Mouse (Mus musculus) erythroblast, embryonic 14.5 days (primary cell): ENCODE data around the gene Szt2. TPM values are rescaled to one million over a fixed set of nuclear protein-coding genes. Genes with fewer than 3 reads are reported as not detected.
A peak's percentile ranks its signal among the peaks of the same experiment; 100 is the strongest.

Experiments
- H3K27me3 ChIP-seq: 2 replicates; pipeline ENCODE4 v1.6.1; 2012; ENCODE audit warnings: inconsistent platforms; ENCODE audit not compliant: control insufficient read depth
- H3K36me3 ChIP-seq: 2 replicates; pipeline ENCODE4 v1.6.1; 2012; ENCODE audit warnings: mild to moderate bottlenecking, inconsistent platforms; ENCODE audit not compliant: control insufficient read depth
- H3K4me1 ChIP-seq: 2 replicates; pipeline ENCODE4 v1.6.1; 2012; ENCODE audit warnings: inconsistent platforms; ENCODE audit not compliant: control insufficient read depth
- H3K4me3 ChIP-seq: replicated peaks from 2 replicates; pipeline ENCODE3; 2012; ENCODE audit warnings: moderate library complexity, mild to moderate bottlenecking, inconsistent platforms
- H3K9me3 ChIP-seq: 2 replicates; pipeline ENCODE4 v1.6.1; 2012; ENCODE audit warnings: low read length, inconsistent platforms, mixed read lengths; ENCODE audit not compliant: control insufficient read depth
- GATA1 ChIP-seq: IDR thresholded peaks from 2 replicates; pipeline ENCODE4 v1.6.1; 2012; ENCODE audit warnings: low read length, inconsistent platforms, mixed read lengths
- TAL1 ChIP-seq: IDR thresholded peaks from 3 replicates; pipeline ENCODE4 v1.6.1; 2012; ENCODE audit warnings: low read length, inconsistent platforms, mixed read lengths
- polyA plus RNA-seq: library from polyadenylated mRNA; stranded (reverse); fragments of >175 nt; gene quantifications from 2 replicates; pipeline ENCODE4 v1.2.3, GENCODE M21; 2012

Szt2 gene
- polyA plus RNA-seq, 1 experiment, result 9.3 TPM

- Histone ChIP-seq H3K36me3 (peaks cover 75% of the 10 kb centered on the region), H3K27me3 (no peaks in the 10 kb centered on the region), H3K4me1 (peaks cover 23% of the 10 kb centered on the region), H3K4me3 (no peak overlapping the region), H3K9me3 (no peaks in the 10 kb centered on the region)
- TF ChIP-seq GATA1, result no peak
Observed at GRCm38 (mm10) chr4:118363985-118364384, 45.1 kb downstream of the Szt2 start.

- Histone ChIP-seq H3K27me3 (no peaks in the 10 kb centered on the region), H3K4me1 (peaks cover 23% of the 10 kb centered on the region), H3K4me3 (no peak overlapping the region), H3K36me3 (peaks cover 64% of the 10 kb centered on the region), H3K9me3 (no peaks in the 10 kb centered on the region)
- no peak for TF ChIP-seq TAL1
- TF ChIP-seq GATA1, result no peak
Observed at GRCm38 (mm10) chr4:118362879-118363278, 46.2 kb downstream of the Szt2 start.

GRCm38 (mm10) chr4:118361451-118361850, 47.6 kb downstream of the Szt2 start:
- peaks cover 52% of the 10 kb centered on the region for H3K36me3 ChIP-seq
- TF ChIP-seq TAL1 (no peak), GATA1 (no peak)
- peaks cover 23% of the 10 kb centered on the region for H3K4me1 ChIP-seq
- no peak overlapping the region for H3K4me3 ChIP-seq
- H3K27me3 ChIP-seq, result no peaks in the 10 kb centered on the region
- no peaks in the 10 kb centered on the region for H3K9me3 ChIP-seq

- Histone ChIP-seq H3K27me3 (no peaks in the 10 kb centered on the region), H3K4me3 (peak overlapping the region; percentile 72), H3K4me1 (peaks cover 23% of the 10 kb centered on the region), H3K36me3 (peaks cover 39% of the 10 kb centered on the region), H3K9me3 (no peaks in the 10 kb centered on the region)
- TF ChIP-seq TAL1, result no peak
- no peak for TF ChIP-seq GATA1
Observed at GRCm38 (mm10) chr4:118359896-118360720, 49.0 kb downstream of the Szt2 start.

- no peaks in the 10 kb centered on the region for H3K27me3 ChIP-seq
- H3K4me3 ChIP-seq, result peak overlapping the region; percentile 72
- H3K4me1 ChIP-seq, result peaks cover 23% of the 10 kb centered on the region
- H3K9me3 ChIP-seq, result peaks cover 4% of the 10 kb centered on the region
- peaks cover 31% of the 10 kb centered on the region for H3K36me3 ChIP-seq
- TF ChIP-seq TAL1 (no peak), GATA1 (no peak)
Observed at GRCm38 (mm10) chr4:118359211-118359895, 49.7 kb downstream of the Szt2 start.

- Histone ChIP-seq H3K9me3 (peaks cover 4% of the 10 kb centered on the region), H3K27me3 (no peaks in the 10 kb centered on the region), H3K4me1 (peaks cover 23% of the 10 kb centered on the region), H3K36me3 (peaks cover 21% of the 10 kb centered on the region), H3K4me3 (no peak overlapping the region)
- TF ChIP-seq GATA1 (no peak), TAL1 (no peak)
Observed at GRCm38 (mm10) chr4:118358159-118358895, 50.7 kb downstream of the Szt2 start.

- no peak for TF ChIP-seq GATA1
- TF ChIP-seq TAL1, result no peak
- Histone ChIP-seq H3K27me3 (no peaks in the 10 kb centered on the region), H3K4me3 (no peak overlapping the region), H3K9me3 (peaks cover 4% of the 10 kb centered on the region), H3K36me3 (peaks cover 13% of the 10 kb centered on the region), H3K4me1 (peaks cover 23% of the 10 kb centered on the region)
Observed at GRCm38 (mm10) chr4:118357504-118357903, 51.6 kb downstream of the Szt2 start.

GRCm38 (mm10) chr4:118356738-118357137, 52.3 kb downstream of the Szt2 start:
- H3K9me3 ChIP-seq, result peaks cover 4% of the 10 kb centered on the region
- TF ChIP-seq TAL1 (no peak), GATA1 (no peak)
- no peaks in the 10 kb centered on the region for H3K27me3 ChIP-seq
- H3K4me3 ChIP-seq, result no peak overlapping the region
- H3K36me3 ChIP-seq, result peaks cover 5% of the 10 kb centered on the region
- peaks cover 23% of the 10 kb centered on the region for H3K4me1 ChIP-seq

- H3K27me3 ChIP-seq, result no peaks in the 10 kb centered on the region
- H3K4me3 ChIP-seq, result no peak overlapping the region
- TF ChIP-seq TAL1 (no peak), GATA1 (no peak)
- H3K36me3 ChIP-seq, result no peaks in the 10 kb centered on the region
- peaks cover 2% of the 10 kb centered on the region; the same call in 1 of the 2 replicates for H3K4me1 ChIP-seq
- peaks cover 4% of the 10 kb centered on the region for H3K9me3 ChIP-seq
Observed at GRCm38 (mm10) chr4:118354289-118354688, 54.8 kb downstream of the Szt2 start.
